Mouse (Mus musculus) monocyte, adult 2 months (primary cell): ENCODE measurements around the gene Muc3.
"Not testable (repeated sequence)": the region's sequence is repeated elsewhere in the genome, so short reads cannot be mapped to it uniquely, and the experiment has no call there.

ENCODE experiments used
- DNase-seq, 2 experiments: peaks; one replicate each; pipeline ENCODE4 v3.0.0; 2022; ENCODE audit warnings: low spot score in 2 of 2, low read depth in 1 of 2

Gene Muc3

GRCm38 (mm10) chr5:137122686-137123193, 26.4 kb downstream of the Muc3 start:
- DNase-seq = peak; percentile 42 to 63

GRCm38 (mm10) chr5:137121280-137121679, 27.8 kb downstream of the Muc3 start:
- DNase-seq = no peak

GRCm38 (mm10) chr5:137118878-137119277, 30.2 kb downstream of the Muc3 start:
- no peak for DNase-seq

DNA sequence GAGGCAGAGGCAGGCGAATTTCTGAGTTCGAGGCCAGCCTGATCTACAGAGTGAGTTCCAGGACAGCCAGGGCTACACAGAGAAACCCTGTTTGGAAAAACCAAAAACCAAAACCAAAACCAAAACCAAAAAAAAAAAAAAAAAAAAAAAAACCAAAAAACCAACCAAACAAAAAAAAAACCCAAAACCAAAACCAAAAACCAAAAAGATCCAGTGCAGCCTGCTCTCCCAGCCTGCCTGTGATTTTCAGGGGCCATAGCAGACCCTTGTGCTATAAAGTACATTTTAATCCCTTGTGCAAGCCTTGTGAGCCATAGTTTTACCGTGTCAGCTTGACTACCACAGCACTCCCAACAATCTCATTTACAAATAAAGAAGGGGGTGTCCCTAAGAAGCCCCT, 31.1 kb downstream of the Muc3 start:
- not testable (repeated sequence) for DNase-seq

GRCm38 (mm10) chr5:137116987-137117386, 32.1 kb downstream of the Muc3 start:
- no peak for DNase-seq

- DNase-seq = peak; percentile 55 to 72
Observed at GRCm38 (mm10) chr5:137115866-137116847, 33.0 kb downstream of the Muc3 start, which contains the start of gene Trim56. Gene Trim56 (minus strand): TSS chr5:137116209.

DNA sequence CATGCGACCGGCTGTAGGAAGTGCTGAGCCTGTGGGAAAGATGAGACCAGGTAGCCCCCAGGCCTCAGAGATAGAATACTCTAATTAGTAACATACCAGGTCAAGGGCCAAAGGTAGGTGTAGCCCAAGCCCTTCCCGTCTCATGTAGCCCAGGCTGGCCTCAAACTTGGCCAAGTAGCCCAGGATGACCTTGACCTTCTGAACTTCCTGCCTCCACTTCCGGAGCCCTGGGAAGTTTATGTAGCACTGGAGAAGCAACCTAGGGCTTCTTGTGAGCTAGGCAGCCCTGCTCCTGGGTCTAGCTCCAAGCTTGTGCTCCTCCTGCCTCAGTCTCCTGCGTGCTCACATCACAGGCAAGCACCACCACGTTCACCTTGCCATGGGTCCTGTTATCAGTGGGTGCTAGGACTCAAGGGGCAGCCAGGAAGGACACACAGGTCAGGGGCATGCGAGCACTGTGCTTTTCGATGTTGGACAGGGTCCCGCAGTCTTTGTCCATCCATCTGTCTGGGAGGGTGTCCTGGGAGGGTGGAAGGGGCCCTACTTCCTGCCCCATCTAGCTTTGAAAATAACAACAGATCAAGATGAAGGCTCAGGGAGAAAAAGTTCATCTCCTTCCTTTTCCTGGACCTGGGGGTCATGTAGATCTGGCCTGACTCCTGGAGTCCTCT, 34.1 kb downstream of the Muc3 start:
- DNase-seq = no peak

DNA sequence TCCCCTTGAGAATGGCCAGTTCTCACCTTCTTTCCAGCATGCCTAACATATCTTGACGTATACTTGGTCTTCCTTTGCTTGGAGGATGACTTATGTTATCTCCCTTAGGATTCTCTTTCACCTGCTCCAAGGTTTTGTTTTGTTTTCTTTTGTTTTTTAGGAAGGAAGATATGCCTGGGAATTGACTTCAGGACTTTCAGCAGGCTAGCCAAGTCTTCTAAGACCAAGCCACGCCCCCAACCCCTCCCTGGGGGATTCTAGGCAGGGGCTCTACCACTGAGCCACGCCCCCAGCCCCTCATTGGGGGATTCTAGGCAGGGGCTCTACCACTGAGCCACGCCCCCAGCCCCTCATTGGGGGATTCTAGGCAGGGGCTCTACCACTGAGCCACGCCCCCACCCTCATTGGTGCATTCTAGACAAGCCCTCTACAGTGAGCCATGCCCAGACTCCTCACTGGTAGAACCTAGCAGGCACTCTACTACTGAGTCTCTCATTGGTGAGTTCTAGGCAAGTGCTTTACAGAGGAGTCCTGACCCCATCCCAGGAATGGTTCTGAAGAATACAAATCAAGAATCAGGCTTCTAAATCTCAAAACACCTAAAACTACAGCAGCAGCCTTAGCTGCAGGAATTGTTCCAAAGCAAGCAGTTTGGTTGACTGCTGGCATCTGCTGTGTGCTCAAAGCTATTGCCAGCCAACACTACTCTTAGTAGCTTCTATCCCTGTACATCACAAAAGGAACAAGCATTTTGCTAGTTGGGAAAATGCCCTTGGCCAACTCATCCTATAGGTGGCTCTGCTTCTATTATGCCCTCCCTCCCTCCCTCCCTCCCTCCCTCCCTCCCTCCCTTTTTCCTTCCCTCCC, 37.3 kb downstream of the Muc3 start:
- DNase-seq = no peak

GRCm38 (mm10) chr5:137110863-137111262, 38.3 kb downstream of the Muc3 start:
- no peak for DNase-seq

GRCm38 (mm10) chr5:137109941-137110593, 39.1 kb downstream of the Muc3 start:
- DNase-seq = no peak

- DNase-seq = no peak
Observed at GRCm38 (mm10) chr5:137108111-137108510, 41.0 kb downstream of the Muc3 start.

GRCm38 (mm10) chr5:137107670-137108069, 41.5 kb downstream of the Muc3 start:
- no peak for DNase-seq

DNA sequence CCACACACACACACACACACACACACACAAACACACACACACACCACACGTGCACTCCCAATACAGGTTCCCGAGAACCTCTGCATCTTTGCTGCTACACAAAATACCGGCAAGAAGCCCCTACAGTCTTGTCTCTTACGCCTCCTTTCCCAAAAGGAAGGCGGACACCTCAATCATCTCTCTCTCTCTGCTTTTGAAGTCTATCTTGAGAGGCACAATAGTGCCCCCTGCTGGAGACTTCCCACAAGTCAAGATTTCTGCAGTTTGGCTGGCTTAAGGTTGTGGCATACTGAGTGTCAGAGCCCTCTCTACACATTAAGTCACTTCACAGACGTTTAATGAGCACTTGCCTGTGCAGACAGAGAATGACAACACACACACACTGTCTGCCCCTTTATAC, 42.1 kb downstream of the Muc3 start:
- peak in 1 of 2 experiments; percentile 56 for DNase-seq

- no peak for DNase-seq
Observed at GRCm38 (mm10) chr5:137106434-137106833, 42.7 kb downstream of the Muc3 start.

DNA sequence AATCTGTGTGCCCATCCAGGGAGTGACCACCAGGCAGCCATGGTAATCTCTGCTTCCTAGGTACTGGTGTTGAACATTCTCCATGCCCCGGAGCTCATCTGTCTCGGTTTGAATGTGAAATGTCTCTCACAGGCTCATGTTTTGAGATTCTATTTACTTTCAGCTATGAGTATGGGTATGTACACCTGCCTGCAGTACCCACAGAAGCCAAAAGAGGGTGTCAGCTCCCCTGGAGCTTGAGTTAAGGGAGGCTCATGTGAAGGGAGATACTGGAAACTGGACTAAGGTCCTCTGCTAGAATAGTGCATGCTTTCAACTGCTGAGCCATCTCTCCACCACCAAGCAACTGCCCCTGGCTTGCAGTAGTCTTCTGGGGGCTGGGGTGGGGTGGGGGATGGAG, 45.2 kb downstream of the Muc3 start:
- no peak for DNase-seq

- no peak for DNase-seq
Observed at GRCm38 (mm10) chr5:137102575-137103522, 46.3 kb downstream of the Muc3 start.

GRCm38 (mm10) chr5:137102078-137102477, 47.0 kb downstream of the Muc3 start:
- DNase-seq = no peak

GRCm38 (mm10) chr5:137100660-137101059, 48.5 kb downstream of the Muc3 start:
- DNase-seq = no peak

DNA sequence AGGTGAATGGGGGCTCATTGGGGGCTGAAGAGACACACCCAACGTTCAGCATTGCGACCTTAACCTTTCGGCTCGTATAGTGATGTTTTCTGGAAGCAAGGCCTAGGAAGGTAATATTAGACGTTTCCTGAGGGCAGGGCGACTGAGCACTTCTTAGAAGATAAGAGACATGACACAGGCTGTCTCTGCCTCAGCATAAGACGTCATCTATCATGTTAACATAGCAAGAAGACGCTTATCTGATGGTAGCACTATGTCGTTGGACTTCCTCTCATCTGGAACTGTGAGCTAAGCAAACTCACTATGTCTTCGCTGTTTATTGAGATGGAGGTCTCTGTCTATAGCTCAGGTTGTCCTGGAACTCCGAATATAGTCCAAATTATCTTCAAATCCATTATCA, 50.7 kb downstream of the Muc3 start:
- no peak for DNase-seq
